Mouse (Mus musculus): ENCODE measurements around the gene Capg.

GRCm38 (mm10) chr6:72586701-72587100, 42.5 kb downstream of the Capg start:
- TF ChIP-seq CTCF (IDR thresholded peaks at IDR 0.05; ENCODE audit: extremely low read depth, insufficient read depth, low read length) (no peak), POLR2A (IDR thresholded peaks at IDR 0.05; ENCODE audit: extremely low read depth, insufficient read depth, low read length) (no peak)
